Mouse (Mus musculus): ENCODE data around the gene Chtf18.

DNA sequence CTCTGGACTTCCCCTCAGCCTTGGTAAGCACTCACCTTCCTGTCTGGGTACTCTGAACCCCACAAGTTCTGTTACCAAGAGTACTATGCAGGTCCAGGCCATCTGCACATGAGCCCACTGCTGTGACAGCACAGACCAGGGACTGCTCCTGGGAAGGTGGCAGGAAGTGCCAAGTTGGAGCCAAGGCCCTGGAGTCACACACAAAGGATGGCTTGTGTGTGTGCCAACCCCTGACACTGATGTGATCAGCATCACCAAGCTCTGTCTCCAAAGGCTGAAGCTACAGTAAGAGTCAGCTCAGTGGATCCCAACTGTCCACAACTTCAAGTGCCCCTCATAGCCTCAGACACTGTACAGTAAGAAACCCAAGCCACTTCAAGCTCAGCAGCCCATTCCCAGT lies 54.2 kb downstream of the Chtf18 start:
- TF ChIP-seq CTCF (IDR thresholded peaks at IDR 0.05; ENCODE audit: low read depth, low read length) (no peak), POLR2A (IDR thresholded peaks at IDR 0.05; ENCODE audit: insufficient read depth, low read length) (no peak), EP300 (IDR thresholded peaks at IDR 0.05; ENCODE audit: insufficient read depth, low read depth, low read length) (no peak)

All from ES-Bruce4 (cell line).